Mouse (Mus musculus) yolk sac, embryonic 10.5 days (tissue): ENCODE data around the gene Tmprss6.
A peak's percentile ranks its signal among the peaks of the same experiment; 100 is the strongest.

Experiments
- DNase-seq: peaks from one replicate; pipeline ENCODE4 v3.0.0-alpha.2; 2017; ENCODE audit warnings: low spot score

Tmprss6 gene

GRCm38 (mm10) chr15:78468379-78468937, at the start of gene Tmprss6:
TSS of gene Tmprss6 (minus strand) at chr15:78468634.
- no peak for DNase-seq

- DNase-seq = no peak
Observed at GRCm38 (mm10) chr15:78518221-78518620, 49.8 kb upstream of the Tmprss6 start.

- DNase-seq = no peak
Observed at GRCm38 (mm10) chr15:78515759-78516158, 47.3 kb upstream of the Tmprss6 start.

GRCm38 (mm10) chr15:78514393-78515146, 46.1 kb upstream of the Tmprss6 start:
- peak; percentile 70 for DNase-seq

- peak; percentile 25 for DNase-seq
Observed at GRCm38 (mm10) chr15:78513019-78513418, 44.6 kb upstream of the Tmprss6 start.

- no peak for DNase-seq
Observed at GRCm38 (mm10) chr15:78511951-78512350, 43.5 kb upstream of the Tmprss6 start.

- no peak for DNase-seq
Observed at GRCm38 (mm10) chr15:78510736-78511135, 42.3 kb upstream of the Tmprss6 start.

- no peak for DNase-seq
Observed at GRCm38 (mm10) chr15:78510121-78510576, 41.7 kb upstream of the Tmprss6 start.

GRCm38 (mm10) chr15:78509297-78509899, 41.0 kb upstream of the Tmprss6 start:
- peak; percentile 20 for DNase-seq

- no peak for DNase-seq
Observed at GRCm38 (mm10) chr15:78508443-78508842, 40.0 kb upstream of the Tmprss6 start.

- DNase-seq = no peak
Observed at GRCm38 (mm10) chr15:78505541-78505940, 37.1 kb upstream of the Tmprss6 start.

GRCm38 (mm10) chr15:78504816-78505215, 36.4 kb upstream of the Tmprss6 start:
- no peak for DNase-seq

GRCm38 (mm10) chr15:78504013-78504412, 35.6 kb upstream of the Tmprss6 start:
- no peak for DNase-seq

GRCm38 (mm10) chr15:78502437-78503132, 34.2 kb upstream of the Tmprss6 start:
- DNase-seq = no peak

GRCm38 (mm10) chr15:78494968-78495406, 26.6 kb upstream of the Tmprss6 start, which contains the start of gene Il2rb:
TSS of gene Il2rb (minus strand) at chr15:78495271.
- no peak for DNase-seq

GRCm38 (mm10) chr15:78493401-78494010, 25.1 kb upstream of the Tmprss6 start:
- no peak for DNase-seq

GRCm38 (mm10) chr15:78491301-78491700, 22.9 kb upstream of the Tmprss6 start:
- DNase-seq = no peak

- DNase-seq = no peak
Observed at GRCm38 (mm10) chr15:78489906-78490305, 21.5 kb upstream of the Tmprss6 start.

- no peak for DNase-seq
Observed at GRCm38 (mm10) chr15:78489248-78489647, 20.8 kb upstream of the Tmprss6 start.

- DNase-seq = no peak
Observed at GRCm38 (mm10) chr15:78487066-78487465, 18.6 kb upstream of the Tmprss6 start.

- no peak for DNase-seq
Observed at GRCm38 (mm10) chr15:78486564-78486963, 18.1 kb upstream of the Tmprss6 start.

GRCm38 (mm10) chr15:78483311-78483710, 14.9 kb upstream of the Tmprss6 start:
- no peak for DNase-seq
